Mouse (Mus musculus): ENCODE data around the gene Tmem106a.
"Not testable (repeated sequence)": the region's sequence is repeated elsewhere in the genome, so short reads cannot be mapped to it uniquely, and the experiment has no call there.

Gene Tmem106a

GRCm38 (mm10) chr11:101582054-101583035 is at the start of gene Tmem106a:
Gene Tmem106a, plus strand, starts transcription at chr11:101582242.
- no peak for DNase-seq (ENCODE audit: low spot score in 2 of 2)

GRCm38 (mm10) chr11:101543533-101543932 is 38.5 kb upstream of the Tmem106a start:
- DNase-seq (ENCODE audit: low spot score in 2 of 2) = peak; percentile 14 to 21

GRCm38 (mm10) chr11:101544132-101544531 is 37.9 kb upstream of the Tmem106a start:
- no peak for DNase-seq (ENCODE audit: low spot score in 2 of 2)

GRCm38 (mm10) chr11:101548526-101548925 is 33.5 kb upstream of the Tmem106a start:
- DNase-seq (ENCODE audit: low spot score in 2 of 2) = no peak

- peak; percentile 84 to 97 for DNase-seq (ENCODE audit: low spot score in 2 of 2)
These were observed 30.1 kb upstream of the Tmem106a start, which contains the start of the genes Brca1 and Nbr1 for GRCm38 (mm10) chr11:101551751-101552475. Gene Brca1, minus strand, starts transcription at chr11:101551955. Gene Nbr1, plus strand, starts transcription at chr11:101552149.

GRCm38 (mm10) chr11:101552476-101553300 is 29.4 kb upstream of the Tmem106a start:
- peak; percentile 99 for DNase-seq (ENCODE audit: low spot score in 2 of 2)

GRCm38 (mm10) chr11:101553354-101553930 is 28.6 kb upstream of the Tmem106a start:
- DNase-seq (ENCODE audit: low spot score in 2 of 2) = no peak

GRCm38 (mm10) chr11:101556541-101556940 is 25.5 kb upstream of the Tmem106a start:
- no peak for DNase-seq (ENCODE audit: low spot score in 2 of 2)

- DNase-seq (ENCODE audit: low spot score in 2 of 2) = no peak
These were observed 25.1 kb upstream of the Tmem106a start for GRCm38 (mm10) chr11:101556954-101557353.

- peak; percentile 52 to 57 for DNase-seq (ENCODE audit: low spot score in 2 of 2)
These were observed 19.7 kb upstream of the Tmem106a start for GRCm38 (mm10) chr11:101562391-101562790.

- no peak for DNase-seq (ENCODE audit: low spot score in 2 of 2)
These were observed 13.6 kb upstream of the Tmem106a start for GRCm38 (mm10) chr11:101568421-101568820.

GRCm38 (mm10) chr11:101576116-101576515 is 5.9 kb upstream of the Tmem106a start:
- no peak for DNase-seq (ENCODE audit: low spot score in 2 of 2)

- DNase-seq (ENCODE audit: low spot score in 2 of 2) = no peak
These were observed 819 bp upstream of the Tmem106a start for GRCm38 (mm10) chr11:101581081-101581764.

GRCm38 (mm10) chr11:101583205-101583604 is 1.2 kb downstream of the Tmem106a start:
- no peak for DNase-seq (ENCODE audit: low spot score in 2 of 2)

GRCm38 (mm10) chr11:101585031-101585430 is 3.0 kb downstream of the Tmem106a start:
- not testable (repeated sequence) for DNase-seq (ENCODE audit: low spot score in 2 of 2)

- DNase-seq (ENCODE audit: low spot score in 2 of 2) = no peak
These were observed 3.8 kb downstream of the Tmem106a start for GRCm38 (mm10) chr11:101585805-101586204.

GRCm38 (mm10) chr11:101587676-101588075 is 5.6 kb downstream of the Tmem106a start:
- DNase-seq (ENCODE audit: low spot score in 2 of 2) = peak; percentile 56 to 66

- no peak for DNase-seq (ENCODE audit: low spot score in 2 of 2)
These were observed 6.8 kb downstream of the Tmem106a start for GRCm38 (mm10) chr11:101588868-101589267.

GRCm38 (mm10) chr11:101589444-101589843 is 7.4 kb downstream of the Tmem106a start:
- peak; percentile 52 to 54 for DNase-seq (ENCODE audit: low spot score in 2 of 2)

GRCm38 (mm10) chr11:101589989-101590624 is 8.1 kb downstream of the Tmem106a start:
- DNase-seq (ENCODE audit: low spot score in 2 of 2) = no peak

Measured in right cerebral cortex, adult 2 months (tissue).